Mouse (Mus musculus) urinary bladder, postnatal 36 days (tissue): ENCODE measurements around the gene Spag17.

Experiments used
- DNase-seq, 2 experiments: peaks; one replicate each; pipeline ENCODE4 v3.0.0; 2022; ENCODE audit warnings: low spot score in 2 of 2, mixed read lengths in 1 of 2

Gene Spag17

DNA sequence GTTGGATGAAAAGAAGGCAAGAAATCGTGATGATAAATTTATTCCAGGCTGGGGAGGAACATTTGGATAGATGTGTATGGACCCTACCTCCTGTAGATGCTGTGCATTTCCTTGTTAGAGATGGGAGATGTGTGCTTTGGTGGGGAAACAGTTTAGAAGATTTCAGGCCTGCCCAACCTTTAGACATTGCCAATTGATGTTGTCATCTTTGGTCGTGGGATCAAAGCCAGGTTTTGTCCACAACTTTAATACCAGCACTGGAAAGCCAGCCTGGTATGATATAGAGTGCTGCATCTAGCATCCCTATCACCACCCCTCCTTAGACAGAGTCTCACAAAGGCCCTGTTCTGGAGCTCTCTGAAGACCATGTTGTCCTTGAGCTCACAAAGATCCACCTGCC lies 278.4 kb downstream of the Spag17 start:
- no peak for DNase-seq

DNA sequence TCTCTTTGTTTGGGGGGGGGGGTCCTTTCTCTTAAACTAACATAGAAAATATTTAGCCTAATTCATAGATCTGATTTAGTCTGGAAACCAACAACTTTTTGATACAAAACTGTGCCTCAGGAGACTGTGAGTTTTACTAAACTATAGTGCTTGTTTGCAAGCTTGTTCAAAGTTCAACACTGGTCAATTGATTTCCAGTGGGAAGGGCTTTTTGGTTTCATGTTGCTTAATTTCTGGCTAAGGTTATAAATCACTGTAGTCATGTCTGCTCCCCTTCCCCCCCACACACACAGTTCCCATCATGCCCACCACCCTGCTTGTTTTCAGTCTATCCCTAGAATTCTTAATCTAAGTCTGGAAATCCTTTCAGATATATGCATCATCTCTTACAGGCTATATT lies 279.8 kb downstream of the Spag17 start:
- DNase-seq: no peak

DNA sequence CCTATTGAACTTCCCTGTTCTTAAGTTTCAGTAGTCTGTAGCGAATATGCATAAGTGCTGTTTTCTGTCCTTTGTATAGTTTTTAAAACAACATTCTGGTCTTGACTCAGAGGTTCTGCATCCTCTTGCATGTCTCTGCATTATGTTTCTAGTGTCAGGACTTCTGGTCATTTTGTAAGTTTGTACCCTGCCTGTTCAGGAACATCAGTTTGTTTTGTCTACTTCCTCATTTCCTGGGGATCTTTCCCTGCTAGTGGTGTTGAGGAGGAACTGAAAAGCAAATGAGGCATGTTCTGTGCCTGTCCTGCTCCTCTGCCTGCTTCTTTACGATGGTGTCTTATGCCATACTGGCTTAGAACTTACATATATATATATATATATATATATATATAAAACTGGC lies 290.8 kb downstream of the Spag17 start:
- DNase-seq: no peak

DNA sequence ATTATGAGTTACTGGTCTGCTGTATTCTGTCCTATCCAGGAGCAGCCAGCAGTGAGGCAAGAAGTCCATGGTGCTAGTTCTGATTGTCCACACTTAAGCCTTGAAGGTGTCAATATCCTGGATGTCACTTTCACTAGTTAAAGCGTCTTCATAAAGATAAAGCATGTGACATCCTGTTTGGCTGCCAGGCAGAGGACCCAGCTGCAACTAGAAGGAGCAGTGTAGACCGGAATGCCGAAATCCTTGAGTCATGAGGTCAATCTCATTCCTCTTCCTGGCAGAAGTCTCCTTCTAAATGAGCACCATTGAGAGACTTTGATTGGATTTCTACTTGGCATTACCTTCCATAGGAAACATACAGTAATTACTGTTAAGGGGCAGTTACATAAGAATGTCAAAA lies 295.3 kb downstream of the Spag17 start:
- no peak for DNase-seq

DNA sequence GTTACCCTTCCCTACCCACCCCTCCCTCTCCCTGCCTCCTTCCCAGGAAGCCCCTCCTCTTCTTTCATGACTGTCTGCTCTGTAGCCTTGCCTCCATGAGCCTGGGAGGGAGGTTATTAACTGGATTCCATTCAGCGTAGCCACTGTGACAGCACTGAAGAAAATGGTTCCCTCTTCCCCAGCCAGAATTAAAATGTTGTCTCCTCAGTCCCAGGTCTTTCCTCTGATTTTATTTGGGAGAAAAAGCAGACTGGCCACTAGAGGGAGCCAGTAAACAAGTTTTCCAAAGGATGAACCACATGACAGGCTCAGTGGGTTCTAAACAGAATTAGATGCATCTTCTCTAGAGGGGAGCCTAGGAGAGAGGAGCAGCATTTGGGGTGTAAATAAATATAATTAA lies 304.2 kb downstream of the Spag17 start:
- peak; percentile 14 to 41 for DNase-seq

DNA sequence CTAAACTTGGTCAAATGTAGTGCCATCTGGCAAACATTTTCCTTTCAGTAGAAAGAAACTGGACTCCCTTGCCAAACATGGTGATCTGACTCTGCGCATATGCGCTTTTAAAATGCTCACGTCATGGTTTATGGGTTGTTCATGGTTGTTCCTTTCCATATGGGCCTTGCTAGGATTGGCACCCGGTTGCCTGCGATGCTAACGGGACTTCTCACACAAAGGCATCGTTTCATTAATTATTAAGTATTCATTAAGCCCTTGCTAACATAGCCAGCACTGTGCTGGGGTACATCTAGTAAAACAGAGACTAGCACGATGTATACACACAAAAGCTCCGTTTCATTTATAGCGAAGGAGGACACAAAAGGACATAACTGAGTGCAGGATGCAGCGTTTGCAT lies 304.7 kb downstream of the Spag17 start:
- DNase-seq: no peak
